Mouse (Mus musculus): ENCODE data around the gene Ctnna3. TPM values are rescaled to one million over a fixed set of nuclear protein-coding genes. Genes with fewer than 3 reads are reported as not detected.

The Ctnna3 gene
- polyA plus RNA-seq, 1 experiment from 2014 or later: not detected

- Histone ChIP-seq H3K36me3 (ENCODE audit: control insufficient read depth, insufficient read depth, low read length) (no peaks in the 10 kb centered on the region), H3K27me3 (ENCODE audit: control insufficient read depth, insufficient read depth, low read length) (no peaks in the 10 kb centered on the region), H3K4me1 (replicated peaks; ENCODE audit: control insufficient read depth, insufficient read depth, low read length) (peaks cover 2% of the 10 kb centered on the region; the same call in 1 of the 2 replicates), H3K4me3 (ENCODE audit: low read depth, low read length) (no peak overlapping the region), H3K9ac (ENCODE audit: low read length) (no peak overlapping the region), H3K9me3 (ENCODE audit: control insufficient read depth, low read length) (no peaks in the 10 kb centered on the region), H3K27ac (ENCODE audit: low read depth, low read length) (no peak overlapping the region), H3K4me2 (ENCODE audit: low read depth, low read length, severe bottlenecking) (no peak overlapping the region)
- WGBS: 86% methylated on average over 17 of the region's 17 CpGs
- DNase-seq (ENCODE audit: low spot score): no peak
- ATAC-seq (replicated peaks; ENCODE audit: low FRiP score): no peak
Measured at GRCm38 (mm10) chr10:63457292-63458128, 27.6 kb downstream of the Ctnna3 start.

GRCm38 (mm10) chr10:63460935-63461334 lies 31.0 kb downstream of the Ctnna3 start:
- ATAC-seq (replicated peaks; ENCODE audit: low FRiP score): no peak
- Histone ChIP-seq H3K4me2 (ENCODE audit: low read depth, low read length, severe bottlenecking) (no peak overlapping the region), H3K4me1 (replicated peaks; ENCODE audit: control insufficient read depth, insufficient read depth, low read length) (no peaks in the 10 kb centered on the region; the same call in 1 of the 2 replicates), H3K27me3 (ENCODE audit: control insufficient read depth, insufficient read depth, low read length) (no peaks in the 10 kb centered on the region), H3K27ac (ENCODE audit: low read depth, low read length) (no peak overlapping the region), H3K9me3 (ENCODE audit: control insufficient read depth, low read length) (no peaks in the 10 kb centered on the region), H3K4me3 (ENCODE audit: low read depth, low read length) (no peak overlapping the region), H3K36me3 (ENCODE audit: control insufficient read depth, insufficient read depth, low read length) (no peaks in the 10 kb centered on the region), H3K9ac (ENCODE audit: low read length) (no peak overlapping the region)
- 73% methylated on average over 5 of the region's 5 CpGs for WGBS
- DNase-seq (ENCODE audit: low spot score): no peak

GRCm38 (mm10) chr10:63472473-63472872 lies 42.6 kb downstream of the Ctnna3 start:
- no peak overlapping the region for H3K9ac ChIP-seq (ENCODE audit: low read length)
- H3K27me3 ChIP-seq (ENCODE audit: control insufficient read depth, insufficient read depth, low read length): no peaks in the 10 kb centered on the region
- H3K9me3 ChIP-seq (ENCODE audit: control insufficient read depth, low read length): no peaks in the 10 kb centered on the region
- H3K4me2 ChIP-seq (ENCODE audit: low read depth, low read length, severe bottlenecking): no peak overlapping the region
- ATAC-seq (replicated peaks; ENCODE audit: low FRiP score) (no peak), DNase-seq (ENCODE audit: low spot score) (no peak)
- 70% methylated on average over 6 of the region's 6 CpGs for WGBS
- H3K27ac ChIP-seq (ENCODE audit: low read depth, low read length): no peak overlapping the region
- no peaks in the 10 kb centered on the region for H3K4me1 ChIP-seq (replicated peaks; ENCODE audit: control insufficient read depth, insufficient read depth, low read length)
- H3K4me3 ChIP-seq (ENCODE audit: low read depth, low read length): no peak overlapping the region
- H3K36me3 ChIP-seq (ENCODE audit: control insufficient read depth, insufficient read depth, low read length): no peaks in the 10 kb centered on the region

DNA sequence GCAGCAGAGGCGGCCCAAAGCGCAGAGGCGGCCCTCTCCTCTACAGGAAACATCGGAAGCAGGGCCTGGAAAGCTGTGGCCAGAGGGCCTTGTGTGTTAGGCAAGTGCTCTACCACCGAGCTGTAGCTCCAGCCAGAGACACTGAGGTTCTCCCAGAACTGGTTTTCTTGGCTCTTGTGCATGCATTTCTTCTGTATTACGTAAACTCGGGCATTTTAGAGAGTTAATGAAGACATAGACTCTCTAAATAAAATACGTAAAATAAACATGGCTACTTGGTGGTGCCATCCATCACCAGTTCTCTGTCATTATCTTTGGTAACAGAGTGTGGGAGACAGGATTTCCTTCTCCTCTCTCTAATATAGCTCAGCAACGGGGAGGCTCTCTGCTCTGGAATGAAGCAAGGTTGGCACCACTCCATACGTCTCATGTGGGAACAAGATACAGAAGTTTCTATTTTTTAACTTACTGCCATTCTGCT lies 46.3 kb downstream of the Ctnna3 start:
- ATAC-seq (replicated peaks; ENCODE audit: low FRiP score) (no peak), DNase-seq (ENCODE audit: low spot score) (no peak)
- Histone ChIP-seq H3K4me2 (ENCODE audit: low read depth, low read length, severe bottlenecking) (no peak overlapping the region), H3K9ac (ENCODE audit: low read length) (no peak overlapping the region), H3K27me3 (ENCODE audit: control insufficient read depth, insufficient read depth, low read length) (no peaks in the 10 kb centered on the region), H3K4me3 (ENCODE audit: low read depth, low read length) (no peak overlapping the region), H3K27ac (ENCODE audit: low read depth, low read length) (no peak overlapping the region), H3K4me1 (replicated peaks; ENCODE audit: control insufficient read depth, insufficient read depth, low read length) (no peaks in the 10 kb centered on the region), H3K9me3 (ENCODE audit: control insufficient read depth, low read length) (no peaks in the 10 kb centered on the region), H3K36me3 (ENCODE audit: control insufficient read depth, insufficient read depth, low read length) (no peaks in the 10 kb centered on the region)
- 86% methylated on average over 10 of the region's 10 CpGs for WGBS

GRCm38 (mm10) chr10:63478946-63479345 lies 49.0 kb downstream of the Ctnna3 start:
- H3K4me2 ChIP-seq (ENCODE audit: low read depth, low read length, severe bottlenecking): no peak overlapping the region
- no peaks in the 10 kb centered on the region for H3K4me1 ChIP-seq (replicated peaks; ENCODE audit: control insufficient read depth, insufficient read depth, low read length)
- H3K9ac ChIP-seq (ENCODE audit: low read length): no peak overlapping the region
- WGBS: 51% methylated on average over 2 of the region's 2 CpGs
- H3K27me3 ChIP-seq (ENCODE audit: control insufficient read depth, insufficient read depth, low read length): no peaks in the 10 kb centered on the region
- no peaks in the 10 kb centered on the region for H3K9me3 ChIP-seq (ENCODE audit: control insufficient read depth, low read length)
- DNase-seq (ENCODE audit: low spot score) (no peak), ATAC-seq (replicated peaks; ENCODE audit: low FRiP score) (no peak)
- H3K36me3 ChIP-seq (ENCODE audit: control insufficient read depth, insufficient read depth, low read length): no peaks in the 10 kb centered on the region
- no peak overlapping the region for H3K4me3 ChIP-seq (ENCODE audit: low read depth, low read length)
- H3K27ac ChIP-seq (ENCODE audit: low read depth, low read length): no peak overlapping the region

- Histone ChIP-seq H3K9me3 (ENCODE audit: control insufficient read depth, low read length) (no peaks in the 10 kb centered on the region), H3K9ac (ENCODE audit: low read length) (no peak overlapping the region), H3K27ac (ENCODE audit: low read depth, low read length) (no peak overlapping the region), H3K36me3 (ENCODE audit: control insufficient read depth, insufficient read depth, low read length) (no peaks in the 10 kb centered on the region), H3K4me3 (ENCODE audit: low read depth, low read length) (no peak overlapping the region), H3K27me3 (ENCODE audit: control insufficient read depth, insufficient read depth, low read length) (no peaks in the 10 kb centered on the region), H3K4me1 (replicated peaks; ENCODE audit: control insufficient read depth, insufficient read depth, low read length) (no peaks in the 10 kb centered on the region), H3K4me2 (ENCODE audit: low read depth, low read length, severe bottlenecking) (no peak overlapping the region)
- DNase-seq (ENCODE audit: low spot score): no peak
- WGBS: 74% methylated on average over 5 of the region's 5 CpGs
- ATAC-seq (replicated peaks; ENCODE audit: low FRiP score): no peak
Measured at GRCm38 (mm10) chr10:63480066-63480465, 50.2 kb downstream of the Ctnna3 start.

DNA sequence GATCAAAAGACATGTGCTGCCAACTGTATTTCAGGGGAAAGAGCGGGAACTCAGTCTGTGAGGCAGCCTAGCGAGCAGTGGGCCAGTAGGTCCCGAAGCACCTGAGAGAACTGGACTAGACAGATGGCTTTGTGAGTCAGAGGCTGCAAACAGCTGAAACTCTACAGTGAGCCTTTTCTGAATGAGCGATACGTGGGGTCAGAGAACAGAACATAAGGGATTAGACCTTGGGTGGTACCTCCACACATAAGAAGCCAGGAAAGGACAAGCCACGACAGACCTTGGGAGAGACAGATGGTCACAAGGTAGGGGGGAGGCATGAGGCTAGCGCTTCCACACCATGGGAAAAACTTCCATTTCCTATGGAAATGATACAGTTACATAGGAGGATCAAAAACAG lies 58.4 kb downstream of the Ctnna3 start:
- H3K4me2 ChIP-seq (ENCODE audit: low read depth, low read length, severe bottlenecking): no peak overlapping the region
- H3K4me3 ChIP-seq (ENCODE audit: low read depth, low read length): no peak overlapping the region
- no peaks in the 10 kb centered on the region for H3K27me3 ChIP-seq (ENCODE audit: control insufficient read depth, insufficient read depth, low read length)
- 88% methylated on average over 7 of the region's 7 CpGs for WGBS
- no peak for ATAC-seq (replicated peaks; ENCODE audit: low FRiP score)
- H3K9me3 ChIP-seq (ENCODE audit: control insufficient read depth, low read length): no peaks in the 10 kb centered on the region
- no peaks in the 10 kb centered on the region for H3K36me3 ChIP-seq (ENCODE audit: control insufficient read depth, insufficient read depth, low read length)
- H3K4me1 ChIP-seq (replicated peaks; ENCODE audit: control insufficient read depth, insufficient read depth, low read length): no peaks in the 10 kb centered on the region
- H3K27ac ChIP-seq (ENCODE audit: low read depth, low read length): no peak overlapping the region
- DNase-seq (ENCODE audit: low spot score): no peak
- H3K9ac ChIP-seq (ENCODE audit: low read length): no peak overlapping the region

DNA sequence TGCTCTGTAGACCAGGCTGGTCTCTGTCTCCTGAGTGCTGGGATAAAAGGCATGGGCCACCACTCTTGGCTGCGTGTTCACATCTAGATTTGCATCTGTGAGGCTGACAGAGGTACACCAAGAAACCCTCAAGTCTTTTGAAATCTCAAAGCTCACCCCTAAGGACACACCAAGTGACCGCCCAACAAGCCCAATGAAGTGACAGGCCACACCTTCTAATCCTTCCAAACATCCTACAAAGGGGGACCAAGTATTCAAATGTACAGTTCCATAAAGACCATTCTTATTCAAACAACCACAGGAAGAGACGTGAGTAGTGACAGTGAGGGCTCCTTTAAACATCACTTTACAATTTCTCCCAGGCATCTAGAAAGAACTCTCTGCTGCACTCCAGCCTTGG lies 94.1 kb downstream of the Ctnna3 start:
- Histone ChIP-seq H3K9ac (ENCODE audit: low read length) (no peak overlapping the region), H3K4me3 (ENCODE audit: low read depth, low read length) (no peak overlapping the region), H3K4me2 (ENCODE audit: low read depth, low read length, severe bottlenecking) (no peak overlapping the region), H3K36me3 (ENCODE audit: control insufficient read depth, insufficient read depth, low read length) (no peaks in the 10 kb centered on the region), H3K27ac (ENCODE audit: low read depth, low read length) (no peak overlapping the region), H3K27me3 (ENCODE audit: control insufficient read depth, insufficient read depth, low read length) (no peaks in the 10 kb centered on the region), H3K4me1 (replicated peaks; ENCODE audit: control insufficient read depth, insufficient read depth, low read length) (no peaks in the 10 kb centered on the region), H3K9me3 (ENCODE audit: control insufficient read depth, low read length) (no peaks in the 10 kb centered on the region)
- WGBS: 76% methylated on average over 3 of the region's 3 CpGs
- ATAC-seq (replicated peaks; ENCODE audit: low FRiP score) (no peak), DNase-seq (ENCODE audit: low spot score) (no peak)

GRCm38 (mm10) chr10:63526027-63526426 lies 96.1 kb downstream of the Ctnna3 start:
- 83% methylated on average over 4 of the region's 4 CpGs for WGBS
- no peak overlapping the region for H3K4me2 ChIP-seq (ENCODE audit: low read depth, low read length, severe bottlenecking)
- no peaks in the 10 kb centered on the region for H3K9me3 ChIP-seq (ENCODE audit: control insufficient read depth, low read length)
- H3K27me3 ChIP-seq (ENCODE audit: control insufficient read depth, insufficient read depth, low read length): no peaks in the 10 kb centered on the region
- no peak overlapping the region for H3K27ac ChIP-seq (ENCODE audit: low read depth, low read length)
- DNase-seq (ENCODE audit: low spot score): no peak
- H3K36me3 ChIP-seq (ENCODE audit: control insufficient read depth, insufficient read depth, low read length): no peaks in the 10 kb centered on the region
- no peak overlapping the region for H3K9ac ChIP-seq (ENCODE audit: low read length)
- no peaks in the 10 kb centered on the region for H3K4me1 ChIP-seq (replicated peaks; ENCODE audit: control insufficient read depth, insufficient read depth, low read length)
- ATAC-seq (replicated peaks; ENCODE audit: low FRiP score): no peak
- no peak overlapping the region for H3K4me3 ChIP-seq (ENCODE audit: low read depth, low read length)

Data from forebrain, embryonic 11.5 days (tissue).